Mouse (Mus musculus) hindbrain, embryonic 10.5 days (tissue): ENCODE results near the gene Aspn. TPM values are rescaled to one million over a fixed set of nuclear protein-coding genes. Genes with fewer than 3 reads are reported as not detected.

Experiments
- DNase-seq: peaks from one replicate; pipeline ENCODE4 v3.0.0-alpha.2; 2017; ENCODE audit warnings: low spot score
- H3K27ac ChIP-seq: fragments of 300-500 bp; sonication (generic); 2 replicates; pipeline ENCODE4 v1.5.1; 2016; ENCODE audit warnings: mild to moderate bottlenecking, moderate library complexity
- H3K27me3 ChIP-seq: fragments of 300-500 bp; sonication (generic); 2 replicates; pipeline ENCODE4 v1.6.1; 2016; ENCODE audit warnings: mild to moderate bottlenecking; ENCODE audit not compliant: poor library complexity, insufficient read depth, severe bottlenecking
- H3K36me3 ChIP-seq: fragments of 300-500 bp; sonication (generic); 2 replicates; pipeline ENCODE4 v1.6.1; 2016; ENCODE audit warnings: mild to moderate bottlenecking, moderate library complexity
- H3K4me1 ChIP-seq: fragments of 300-500 bp; sonication (generic); replicated peaks from 2 replicates; pipeline ENCODE4 v1.6.1; 2016; ENCODE audit warnings: mild to moderate bottlenecking
- H3K4me3 ChIP-seq: fragments of 300-500 bp; sonication (generic); 2 replicates; pipeline ENCODE4 v1.5.1; 2016; ENCODE audit warnings: mild to moderate bottlenecking, moderate library complexity
- H3K9me3 ChIP-seq: fragments of 300-500 bp; sonication (generic); 2 replicates; pipeline ENCODE4 v1.6.1; 2016; ENCODE audit warnings: mild to moderate bottlenecking, moderate library complexity
- WGBS: fragments of 180-500 bp; shearing (Covaris S2); methylation state at CpG from one replicate; pipeline ENCODE4 v1.1.7; 2016; 5-methylcytosine and 5-hydroxymethylcytosine counted together
- polyA plus RNA-seq: library from polyadenylated mRNA; unstranded; fragments of >200 nt; fragmentation: Nextera tagmentation; extraction: Ambion mirVana; gene quantifications from 2 replicates; pipeline ENCODE4 v1.2.1, GENCODE M21; 2016

Gene Aspn
- polyA plus RNA-seq: 0.07 and 0.17 TPM in 2 replicates

GRCm38 (mm10) chr13:49544279-49544678, at the start of gene Aspn:
TSS of gene Aspn (plus strand) at chr13:49544443.
- DNase-seq: no peak
- Histone ChIP-seq H3K27ac (no peak within 1 kb of the TSS), H3K4me1 (no peaks in the 10 kb centered on the region), H3K4me3 (no peak within 1 kb of the TSS), H3K27me3 (no peaks in the 10 kb centered on the region), H3K9me3 (no peaks in the 10 kb centered on the region), H3K36me3 (no peaks in the 10 kb centered on the region)
- WGBS: 88% methylated on average over 3 of the region's 3 CpGs

- Histone ChIP-seq H3K4me3 (no peak within 1 kb of the TSS), H3K36me3 (no peaks in the 10 kb centered on the region), H3K4me1 (no peaks in the 10 kb centered on the region), H3K27ac (no peak within 1 kb of the TSS), H3K9me3 (no peaks in the 10 kb centered on the region), H3K27me3 (no peaks in the 10 kb centered on the region)
- DNase-seq: no peak
- 54% methylated on average over 4 of the region's 4 CpGs for WGBS
Measured at GRCm38 (mm10) chr13:49504510-49504909, 39.7 kb upstream of the Aspn start, which contains the start of gene Ecm2. TSS of gene Ecm2 (plus strand) at chr13:49504810.

GRCm38 (mm10) chr13:49505776-49506175, 38.5 kb upstream of the Aspn start:
- Histone ChIP-seq H3K4me3 (no peak overlapping the region), H3K36me3 (no peaks in the 10 kb centered on the region), H3K4me1 (no peaks in the 10 kb centered on the region), H3K9me3 (no peaks in the 10 kb centered on the region), H3K27me3 (no peaks in the 10 kb centered on the region), H3K27ac (no peak overlapping the region)
- 88% methylated on average over 4 of the region's 4 CpGs for WGBS
- DNase-seq: no peak

GRCm38 (mm10) chr13:49507176-49507575, 37.1 kb upstream of the Aspn start:
- no peaks in the 10 kb centered on the region for H3K9me3 ChIP-seq
- no peak for DNase-seq
- no peaks in the 10 kb centered on the region for H3K27me3 ChIP-seq
- WGBS: 79% methylated on average over 3 of the region's 3 CpGs
- H3K27ac ChIP-seq: no peak overlapping the region
- no peaks in the 10 kb centered on the region for H3K4me1 ChIP-seq
- H3K36me3 ChIP-seq: no peaks in the 10 kb centered on the region
- H3K4me3 ChIP-seq: no peak overlapping the region

- 44% methylated on average over 2 of the region's 2 CpGs for WGBS
Measured at GRCm38 (mm10) chr13:49518761-49519160, 25.5 kb upstream of the Aspn start.

GRCm38 (mm10) chr13:49526235-49526634, 18.0 kb upstream of the Aspn start:
- Histone ChIP-seq H3K4me1 (no peaks in the 10 kb centered on the region), H3K27ac (no peak overlapping the region), H3K4me3 (no peak overlapping the region), H3K36me3 (no peaks in the 10 kb centered on the region), H3K9me3 (no peaks in the 10 kb centered on the region), H3K27me3 (no peaks in the 10 kb centered on the region)
- no peak for DNase-seq
- WGBS: 85% methylated on average over 2 of the region's 2 CpGs

More at GRCm38 (mm10) chr13:49518761-49519160, 25.5 kb upstream of the Aspn start:
- H3K9me3 ChIP-seq: no peaks in the 10 kb centered on the region
- no peak for DNase-seq
- no peak overlapping the region for H3K4me3 ChIP-seq
- no peaks in the 10 kb centered on the region for H3K4me1 ChIP-seq
- H3K27me3 ChIP-seq: no peaks in the 10 kb centered on the region
- H3K27ac ChIP-seq: no peak overlapping the region
- no peaks in the 10 kb centered on the region for H3K36me3 ChIP-seq

GRCm38 (mm10) chr13:49530636-49531035, 13.6 kb upstream of the Aspn start:
- WGBS: 92% methylated on average over 4 of the region's 4 CpGs
- Histone ChIP-seq H3K9me3 (no peaks in the 10 kb centered on the region), H3K36me3 (no peaks in the 10 kb centered on the region), H3K27me3 (no peaks in the 10 kb centered on the region), H3K4me1 (no peaks in the 10 kb centered on the region), H3K4me3 (no peak overlapping the region), H3K27ac (no peak overlapping the region)
- no peak for DNase-seq

GRCm38 (mm10) chr13:49536946-49537345, 7.3 kb upstream of the Aspn start:
- Histone ChIP-seq H3K27ac (no peak overlapping the region), H3K9me3 (no peaks in the 10 kb centered on the region)
- 98% methylated on average over 1 of the region's 1 CpGs for WGBS

GRCm38 (mm10) chr13:49538693-49539092, 5.5 kb upstream of the Aspn start:
- DNase-seq: no peak
- no peaks in the 10 kb centered on the region for H3K27me3 ChIP-seq
- no peak overlapping the region for H3K4me3 ChIP-seq
- 89% methylated on average over 1 of the region's 1 CpGs for WGBS
- H3K9me3 ChIP-seq: no peaks in the 10 kb centered on the region
- no peak overlapping the region for H3K27ac ChIP-seq
- no peaks in the 10 kb centered on the region for H3K4me1 ChIP-seq
- no peaks in the 10 kb centered on the region for H3K36me3 ChIP-seq

More at GRCm38 (mm10) chr13:49536946-49537345, 7.3 kb upstream of the Aspn start:
- Histone ChIP-seq H3K4me3 (no peak overlapping the region), H3K4me1 (no peaks in the 10 kb centered on the region), H3K27me3 (no peaks in the 10 kb centered on the region), H3K36me3 (no peaks in the 10 kb centered on the region)
- DNase-seq: no peak

- WGBS: 77% methylated on average over 3 of the region's 3 CpGs
Measured at GRCm38 (mm10) chr13:49545646-49546045, 1.4 kb downstream of the Aspn start.

GRCm38 (mm10) chr13:49546517-49546916, 2.3 kb downstream of the Aspn start:
- H3K9me3 ChIP-seq: no peaks in the 10 kb centered on the region
- no peak overlapping the region for H3K4me3 ChIP-seq
- no peaks in the 10 kb centered on the region for H3K36me3 ChIP-seq
- no peaks in the 10 kb centered on the region for H3K27me3 ChIP-seq
- H3K4me1 ChIP-seq: no peaks in the 10 kb centered on the region
- H3K27ac ChIP-seq: no peak overlapping the region
- 79% methylated on average over 1 of the region's 1 CpGs for WGBS
- DNase-seq: no peak

More at GRCm38 (mm10) chr13:49545646-49546045, 1.4 kb downstream of the Aspn start:
- H3K27me3 ChIP-seq: no peaks in the 10 kb centered on the region
- H3K9me3 ChIP-seq: no peaks in the 10 kb centered on the region
- no peaks in the 10 kb centered on the region for H3K36me3 ChIP-seq
- H3K4me1 ChIP-seq: no peaks in the 10 kb centered on the region
- H3K4me3 ChIP-seq: no peak overlapping the region
- DNase-seq: no peak
- H3K27ac ChIP-seq: no peak overlapping the region

GRCm38 (mm10) chr13:49547563-49548150, 3.4 kb downstream of the Aspn start:
- no peak for DNase-seq
- Histone ChIP-seq H3K36me3 (no peaks in the 10 kb centered on the region), H3K9me3 (no peaks in the 10 kb centered on the region), H3K27ac (no peak overlapping the region), H3K27me3 (no peaks in the 10 kb centered on the region), H3K4me3 (no peak overlapping the region), H3K4me1 (no peaks in the 10 kb centered on the region)
- 78% methylated on average over 1 of the region's 1 CpGs for WGBS

GRCm38 (mm10) chr13:49549616-49550015, 5.4 kb downstream of the Aspn start:
- 92% methylated on average over 3 of the region's 3 CpGs for WGBS
- no peaks in the 10 kb centered on the region for H3K9me3 ChIP-seq
- no peak overlapping the region for H3K27ac ChIP-seq
- no peaks in the 10 kb centered on the region for H3K4me1 ChIP-seq
- no peaks in the 10 kb centered on the region for H3K27me3 ChIP-seq
- no peaks in the 10 kb centered on the region for H3K36me3 ChIP-seq
- DNase-seq: no peak
- H3K4me3 ChIP-seq: no peak overlapping the region

- WGBS: 75% methylated on average over 5 of the region's 5 CpGs
- no peak overlapping the region for H3K27ac ChIP-seq
- H3K4me1 ChIP-seq: no peaks in the 10 kb centered on the region
- H3K36me3 ChIP-seq: no peaks in the 10 kb centered on the region
- H3K27me3 ChIP-seq: no peaks in the 10 kb centered on the region
- no peak overlapping the region for H3K4me3 ChIP-seq
- H3K9me3 ChIP-seq: no peaks in the 10 kb centered on the region
- DNase-seq: no peak
Measured at GRCm38 (mm10) chr13:49554519-49554918, 10.3 kb downstream of the Aspn start.
